Mouse (Mus musculus): ENCODE data around the gene Hmx2. TPM values are rescaled to one million over a fixed set of nuclear protein-coding genes. Genes with fewer than 3 reads are reported as not detected.

Hmx2 gene
- total and polyA plus RNA-seq, 2 experiments from 2014 or later, result 0.71 to 1.0 TPM

DNA sequence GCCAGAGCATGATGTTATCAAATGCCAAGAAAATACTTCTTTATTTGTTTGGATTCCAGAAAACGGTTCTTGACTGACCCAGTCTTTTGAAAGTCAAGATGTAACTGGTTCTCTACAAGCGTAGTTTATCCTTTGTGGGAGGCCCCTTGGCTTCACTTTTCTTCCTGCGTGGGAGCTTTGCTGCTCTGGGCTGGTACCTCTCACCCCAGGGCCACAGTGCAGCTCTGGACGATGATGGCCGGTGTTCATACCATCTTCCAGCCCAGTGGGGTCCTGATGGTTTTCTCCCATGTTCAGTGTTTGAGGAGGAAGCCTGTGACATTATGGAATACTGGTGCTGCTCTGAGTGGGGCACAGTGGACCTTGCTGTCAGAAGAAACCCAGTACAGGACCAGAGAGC is 1.1 kb upstream of the Hmx2 start:
- DNase-seq (ENCODE audit: low spot score) (no peak), ATAC-seq (ENCODE audit: low FRiP score) (no peak)
- no peak overlapping the region for H3K4me3 ChIP-seq (ENCODE audit: low read depth, low read length)
- no peak overlapping the region for H3K9ac ChIP-seq (replicated peaks; ENCODE audit: low read length, poor library complexity, severe bottlenecking)
- TF ChIP-seq CTCF (IDR thresholded peaks at IDR 0.05), result no peak
- H3K27ac ChIP-seq (ENCODE audit: low read depth, low read length), result no peak overlapping the region
- H3K4me1 ChIP-seq (ENCODE audit: insufficient read depth, low read length), result no peaks in the 10 kb centered on the region
- H3K27me3 ChIP-seq (ENCODE audit: insufficient read depth, low read length), result peaks cover 81% of the 10 kb centered on the region
- no peak overlapping the region for H3K4me2 ChIP-seq (ENCODE audit: low read depth, low read length, poor library complexity, severe bottlenecking)
- no peaks in the 10 kb centered on the region for H3K9me3 ChIP-seq (ENCODE audit: low read length)
- H3K36me3 ChIP-seq (ENCODE audit: insufficient read depth, low read length), result no peaks in the 10 kb centered on the region
- WGBS, result 3% methylated on average over 5 of the region's 5 CpGs

DNA sequence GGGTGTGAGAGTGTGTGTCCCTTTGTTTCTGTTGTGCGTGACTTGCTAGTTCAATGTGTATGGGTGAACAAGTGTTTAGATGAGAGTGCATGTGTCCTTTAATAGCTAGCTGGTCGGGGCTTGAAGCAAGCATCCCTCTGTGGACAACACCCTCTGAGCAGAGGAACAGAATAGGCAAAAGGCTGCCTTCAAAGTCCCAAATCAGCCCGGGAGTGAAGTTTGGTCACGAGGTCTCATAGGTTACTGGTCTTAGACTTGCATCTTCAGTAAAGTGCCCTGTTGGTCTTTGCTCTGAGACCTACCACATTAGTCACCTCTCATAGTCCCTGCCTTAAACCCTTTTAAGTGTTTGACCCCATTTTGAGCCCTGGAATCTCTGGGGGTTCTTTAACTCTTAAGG is 2.9 kb downstream of the Hmx2 start:
- no peaks in the 10 kb centered on the region for H3K4me1 ChIP-seq (ENCODE audit: insufficient read depth, low read length)
- H3K36me3 ChIP-seq (ENCODE audit: insufficient read depth, low read length), result no peaks in the 10 kb centered on the region
- no peak overlapping the region for H3K9ac ChIP-seq (replicated peaks; ENCODE audit: low read length, poor library complexity, severe bottlenecking)
- H3K4me3 ChIP-seq (ENCODE audit: low read depth, low read length), result no peak overlapping the region
- no peak overlapping the region for H3K4me2 ChIP-seq (ENCODE audit: low read depth, low read length, poor library complexity, severe bottlenecking)
- no peak overlapping the region for H3K27ac ChIP-seq (ENCODE audit: low read depth, low read length)
- no peaks in the 10 kb centered on the region for H3K9me3 ChIP-seq (ENCODE audit: low read length)
- peaks cover 90% of the 10 kb centered on the region for H3K27me3 ChIP-seq (ENCODE audit: insufficient read depth, low read length)
- no peak for DNase-seq (ENCODE audit: low spot score)
- no peak for ATAC-seq (ENCODE audit: low FRiP score)
- TF ChIP-seq CTCF (IDR thresholded peaks at IDR 0.05), result no peak
- WGBS, result 1% methylated on average over 4 of the region's 4 CpGs

DNA sequence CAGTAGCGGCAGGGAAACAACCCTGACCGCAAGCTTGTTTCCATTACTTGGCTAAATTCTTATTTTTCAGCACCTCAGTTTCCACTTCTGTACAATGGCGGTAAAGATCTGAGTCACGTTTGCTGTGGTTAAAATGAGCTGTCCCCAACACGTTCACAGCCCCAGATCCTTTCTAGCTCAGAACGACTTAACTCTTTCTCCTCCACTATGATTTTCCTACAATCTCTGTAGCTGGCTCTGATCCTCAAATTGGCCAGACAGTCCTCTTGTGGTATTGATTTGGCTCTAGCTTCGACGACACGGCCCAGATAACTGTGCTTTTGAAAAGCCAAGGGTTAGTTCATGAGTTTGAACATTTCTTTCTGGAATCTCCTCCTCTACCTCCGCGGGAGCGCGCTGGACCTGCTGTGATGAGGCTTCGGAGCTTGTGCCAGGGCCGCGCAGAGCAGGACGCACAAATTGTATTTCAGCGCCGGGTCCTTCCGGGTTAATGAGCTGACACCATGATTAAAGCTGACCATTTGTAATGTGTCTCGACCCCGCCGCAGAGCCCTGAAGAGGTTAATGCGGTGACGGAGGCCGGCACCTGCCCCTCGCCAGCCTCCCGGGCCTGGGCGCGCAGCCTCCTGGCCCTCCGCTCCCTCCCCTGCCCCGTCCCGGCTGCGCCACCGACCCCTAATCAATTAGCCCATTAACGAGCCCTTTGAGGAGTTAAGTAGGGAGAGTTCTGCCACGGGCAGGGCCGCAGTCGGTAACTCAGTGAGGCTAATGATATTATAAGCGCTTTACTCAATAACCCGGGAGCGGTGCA is 3.6 kb downstream of the Hmx2 start:
- DNase-seq (ENCODE audit: low spot score), result no peak
- no peak for ATAC-seq (ENCODE audit: low FRiP score)
- H3K4me1 ChIP-seq (ENCODE audit: insufficient read depth, low read length), result no peaks in the 10 kb centered on the region

DNA sequence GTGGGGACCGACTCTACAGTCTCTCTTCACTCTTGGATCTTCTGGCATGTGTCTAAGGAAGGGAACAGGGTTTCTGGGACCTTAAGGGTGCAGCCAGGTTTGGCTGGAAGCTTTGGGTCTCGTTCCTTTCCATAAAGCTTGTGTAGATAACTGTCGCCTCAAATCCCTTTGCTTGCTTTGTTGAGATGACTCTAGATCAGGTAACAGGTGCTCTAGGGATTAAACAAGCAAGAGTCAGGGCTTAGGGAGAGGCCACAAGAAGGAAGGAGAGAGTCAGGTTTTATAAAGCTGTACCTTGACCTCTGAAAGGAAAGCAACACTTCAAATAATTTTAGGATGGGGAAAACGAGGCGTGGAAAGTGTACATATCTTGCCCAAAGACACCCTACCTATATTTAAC is 4.2 kb downstream of the Hmx2 start:
- ATAC-seq (ENCODE audit: low FRiP score) (no peak), DNase-seq (ENCODE audit: low spot score) (no peak)
- H3K27me3 ChIP-seq (ENCODE audit: insufficient read depth, low read length), result peaks cover 87% of the 10 kb centered on the region
- TF ChIP-seq CTCF (IDR thresholded peaks at IDR 0.05), result no peak
- H3K36me3 ChIP-seq (ENCODE audit: insufficient read depth, low read length), result no peaks in the 10 kb centered on the region
- no peak overlapping the region for H3K4me3 ChIP-seq (ENCODE audit: low read depth, low read length)
- no peaks in the 10 kb centered on the region for H3K9me3 ChIP-seq (ENCODE audit: low read length)
- H3K9ac ChIP-seq (replicated peaks; ENCODE audit: low read length, poor library complexity, severe bottlenecking), result no peak overlapping the region
- WGBS, result 2% methylated on average over 5 of the region's 5 CpGs
- H3K4me1 ChIP-seq (ENCODE audit: insufficient read depth, low read length), result no peaks in the 10 kb centered on the region
- H3K27ac ChIP-seq (ENCODE audit: low read depth, low read length), result no peak overlapping the region
- no peak overlapping the region for H3K4me2 ChIP-seq (ENCODE audit: low read depth, low read length, poor library complexity, severe bottlenecking)

More for the DNA sequence above, 3.6 kb downstream of the Hmx2 start:
- Histone ChIP-seq H3K9me3 (ENCODE audit: low read length) (no peaks in the 10 kb centered on the region), H3K27ac (ENCODE audit: low read depth, low read length) (no peak overlapping the region), H3K36me3 (ENCODE audit: insufficient read depth, low read length) (no peaks in the 10 kb centered on the region), H3K4me3 (ENCODE audit: low read depth, low read length) (no peak overlapping the region), H3K9ac (replicated peaks; ENCODE audit: low read length, poor library complexity, severe bottlenecking) (no peak overlapping the region), H3K4me2 (ENCODE audit: low read depth, low read length, poor library complexity, severe bottlenecking) (no peak overlapping the region), H3K27me3 (ENCODE audit: insufficient read depth, low read length) (peaks cover 87% of the 10 kb centered on the region)
- WGBS, result under 1% methylated on average over 42 of the region's 42 CpGs
- no peak for TF ChIP-seq CTCF (IDR thresholded peaks at IDR 0.05)

DNA sequence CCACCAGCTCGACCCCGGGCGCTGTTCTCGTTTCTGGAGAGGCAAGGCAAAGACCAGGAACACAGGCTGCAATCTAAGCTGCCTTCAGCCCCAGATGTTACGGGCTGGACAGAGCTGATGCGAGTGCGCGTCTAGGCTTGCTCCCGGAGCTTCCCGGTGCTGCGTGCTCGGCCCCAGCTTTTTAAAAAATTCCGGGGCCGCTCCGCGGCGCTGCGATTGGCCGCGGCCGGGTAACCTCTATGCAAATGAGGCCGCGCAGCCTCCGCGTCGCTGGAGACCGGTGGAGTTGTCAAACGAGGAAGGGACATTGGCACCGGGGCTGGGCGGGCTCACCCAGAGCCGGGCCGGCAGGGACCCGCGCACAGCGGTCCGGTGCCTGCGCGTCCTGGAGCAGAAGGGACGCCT is 5.2 kb downstream of the Hmx2 start:
- under 1% methylated on average over 38 of the region's 39 CpGs for WGBS
- DNase-seq (ENCODE audit: low spot score) (no peak), ATAC-seq (ENCODE audit: low FRiP score) (peak; percentile 42; the same call in 1 of the 2 replicates)
- H3K9ac ChIP-seq (replicated peaks; ENCODE audit: low read length, poor library complexity, severe bottlenecking), result no peak overlapping the region
- TF ChIP-seq CTCF (IDR thresholded peaks at IDR 0.05), result no peak
- peak overlapping the region; percentile 12 for H3K4me2 ChIP-seq (ENCODE audit: low read depth, low read length, poor library complexity, severe bottlenecking)
- no peaks in the 10 kb centered on the region for H3K36me3 ChIP-seq (ENCODE audit: insufficient read depth, low read length)
- H3K27ac ChIP-seq (ENCODE audit: low read depth, low read length), result no peak overlapping the region
- no peak overlapping the region for H3K4me3 ChIP-seq (ENCODE audit: low read depth, low read length)
- no peaks in the 10 kb centered on the region for H3K4me1 ChIP-seq (ENCODE audit: insufficient read depth, low read length)
- no peaks in the 10 kb centered on the region for H3K9me3 ChIP-seq (ENCODE audit: low read length)
- H3K27me3 ChIP-seq (ENCODE audit: insufficient read depth, low read length), result peaks cover 86% of the 10 kb centered on the region

DNA sequence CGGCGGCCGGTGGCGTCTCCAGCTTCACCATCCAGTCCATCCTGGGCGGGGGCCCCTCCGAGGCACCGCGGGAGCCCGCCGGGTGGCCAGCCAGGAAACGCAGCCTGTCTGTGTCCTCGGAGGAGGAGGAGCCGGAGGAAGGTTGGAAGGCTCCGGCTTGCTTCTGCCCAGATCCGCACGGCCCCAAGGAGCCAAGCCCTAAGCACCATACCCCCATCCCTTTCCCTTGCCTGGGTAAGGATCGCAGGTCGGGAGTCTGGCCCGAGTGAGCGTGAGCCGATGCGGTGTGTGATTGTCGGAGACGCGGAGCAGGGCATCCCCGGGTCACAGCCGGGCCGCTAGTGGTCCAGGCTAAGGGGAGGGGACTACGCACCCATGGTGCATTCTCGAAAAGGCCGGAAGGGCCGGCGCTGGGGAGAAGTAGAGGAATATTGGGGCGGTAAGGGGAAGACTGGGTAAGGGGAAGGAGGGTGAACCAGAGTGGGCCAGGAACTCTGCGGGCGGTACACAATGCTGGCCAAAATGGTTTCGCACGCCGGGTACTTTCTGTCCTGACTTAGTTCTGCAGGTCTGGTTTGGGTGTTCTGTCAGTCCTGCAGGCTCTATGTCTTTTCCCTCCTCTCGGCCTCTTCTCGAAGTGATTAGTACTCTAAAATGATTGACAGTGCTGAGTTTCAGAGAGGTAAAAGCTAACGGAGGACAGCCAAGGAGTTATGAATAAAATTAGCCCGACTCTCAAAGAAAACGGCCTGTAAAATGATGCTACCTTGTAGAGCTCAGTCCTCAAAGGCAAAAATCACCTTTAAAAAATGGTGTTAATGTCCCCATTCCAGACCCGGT is 6.0 kb downstream of the Hmx2 start:
- H3K4me2 ChIP-seq (ENCODE audit: low read depth, low read length, poor library complexity, severe bottlenecking), result peak overlapping the region; percentile 12

More for the DNA sequence above, 6.0 kb downstream of the Hmx2 start:
- under 1% methylated on average over 42 of the region's 45 CpGs for WGBS
- ATAC-seq (ENCODE audit: low FRiP score), result peak; percentile 53; the same call in 1 of the 2 replicates
- Histone ChIP-seq H3K9me3 (ENCODE audit: low read length) (no peaks in the 10 kb centered on the region), H3K27me3 (ENCODE audit: insufficient read depth, low read length) (peaks cover 83% of the 10 kb centered on the region), H3K36me3 (ENCODE audit: insufficient read depth, low read length) (no peaks in the 10 kb centered on the region), H3K27ac (ENCODE audit: low read depth, low read length) (no peak overlapping the region), H3K4me1 (ENCODE audit: insufficient read depth, low read length) (no peaks in the 10 kb centered on the region), H3K4me3 (ENCODE audit: low read depth, low read length) (no peak overlapping the region), H3K9ac (replicated peaks; ENCODE audit: low read length, poor library complexity, severe bottlenecking) (no peak overlapping the region)
- no peak for TF ChIP-seq CTCF (IDR thresholded peaks at IDR 0.05)
- DNase-seq (ENCODE audit: low spot score), result no peak
